Mouse (Mus musculus) MEL (cell line): ENCODE measurements around the gene Patz1. TPM values are rescaled to one million over a fixed set of nuclear protein-coding genes. Genes with fewer than 3 reads are reported as not detected.

Source experiments
- DNase-seq: peaks from one replicate; pipeline ENCODE4 v3.0.0; 2011; ENCODE audit warnings: low read depth, low spot score
- H3K27ac ChIP-seq: 2 replicates; pipeline ENCODE4 v1.5.1; 2012; ENCODE audit warnings: low read depth, mild to moderate bottlenecking, control low read depth, low read length, moderate library complexity; ENCODE audit not compliant: control insufficient read depth
- H3K27me3 ChIP-seq, 2 experiments: fragments of 150-350 bp in 1 of 2; sonication (generic) in 1 of 2; 2 replicates each; pipeline ENCODE4 v1.6.1; 2012; ENCODE audit warnings: low read length in 2 of 2, mild to moderate bottlenecking in 2 of 2, improper control_type of control experiment in 1 of 2, moderate library complexity in 1 of 2; ENCODE audit not compliant: insufficient read depth in 2 of 2, control insufficient read depth in 1 of 2
- H3K36me3 ChIP-seq, 2 experiments: 2 replicates each; pipeline ENCODE4 v1.6.1; 2012 to 2014; ENCODE audit warnings: low read length in 2 of 2, improper control_type of control experiment in 1 of 2, inconsistent platforms in 1 of 2, mild to moderate bottlenecking in 1 of 2; ENCODE audit not compliant: insufficient read depth in 2 of 2, control insufficient read depth in 1 of 2
- H3K4me1 ChIP-seq, 2 experiments: fragments of 150-350 bp in 1 of 2; sonication (generic) in 1 of 2; 2 replicates each; pipeline ENCODE4 v1.6.1; 2012; ENCODE audit warnings: low read length in 2 of 2, improper control_type of control experiment in 1 of 2, mild to moderate bottlenecking in 1 of 2; ENCODE audit not compliant: insufficient read depth in 2 of 2, control insufficient read depth in 1 of 2
- H3K4me3 ChIP-seq, 2 experiments: fragments of 150-350 bp in 1 of 2; sonication (generic) in 1 of 2; 2 replicates each; pipeline ENCODE4 v1.5.1; 2012; ENCODE audit warnings: low read depth in 2 of 2, low read length in 2 of 2, mild to moderate bottlenecking in 2 of 2, moderate library complexity in 2 of 2, control low read depth in 1 of 2, improper control_type of control experiment in 1 of 2; ENCODE audit not compliant: control insufficient read depth in 1 of 2, insufficient read depth in 1 of 2
- H3K79me2 ChIP-seq: 2 replicates; pipeline ENCODE4 v1.6.1; 2012; ENCODE audit warnings: mild to moderate bottlenecking, low read length, moderate library complexity; ENCODE audit not compliant: control insufficient read depth, poor library complexity, insufficient read depth
- H3K9ac ChIP-seq: 2 replicates; pipeline ENCODE4 v1.6.1; 2012; ENCODE audit warnings: low read depth, mild to moderate bottlenecking, control low read depth, low read length, moderate library complexity; ENCODE audit not compliant: control insufficient read depth, poor library complexity, severe bottlenecking
- H3K9me3 ChIP-seq: fragments of 150-350 bp; sonication (generic); replicated peaks from 2 replicates; pipeline ENCODE4 v1.6.1; 2012; ENCODE audit warnings: mild to moderate bottlenecking, low read length, improper control_type of control experiment, moderate library complexity; ENCODE audit not compliant: insufficient read depth
- CHD2 ChIP-seq: IDR thresholded peaks from 2 replicates; pipeline ENCODE4 v1.6.1; 2011; ENCODE audit warnings: low read length, improper control_type of control experiment
- CTCF ChIP-seq, 3 experiments: IDR thresholded peaks in 2 of 3; conservative IDR thresholded peaks in 1 of 3; 2 replicates each; pipeline ENCODE4 v1.5.1; 2011 to 2012; ENCODE audit warnings: low read length in 3 of 3, low read depth in 2 of 3, mild to moderate bottlenecking in 2 of 3, improper control_type of control experiment in 1 of 3, inconsistent platforms in 1 of 3, mixed read lengths in 1 of 3, moderate library complexity in 1 of 3; ENCODE audit not compliant: control insufficient read depth in 1 of 3, insufficient read depth in 1 of 3, poor library complexity in 1 of 3, severe bottlenecking in 1 of 3
- ELF1 ChIP-seq: IDR thresholded peaks from 2 replicates; pipeline ENCODE4 v1.6.1; 2014; ENCODE audit warnings: low read depth, mild to moderate bottlenecking, inconsistent platforms, low read length, improper control_type of control experiment, moderate library complexity
- EP300 ChIP-seq, 2 experiments: IDR thresholded peaks; 2 replicates each; pipeline ENCODE4 v1.6.1; 2011; ENCODE audit warnings: improper control_type of control experiment in 2 of 2, low read length in 2 of 2, low read depth in 1 of 2, mild to moderate bottlenecking in 1 of 2
- ETS1 ChIP-seq: IDR thresholded peaks from 2 replicates; pipeline ENCODE4 v1.6.1; 2012; ENCODE audit warnings: low read depth, mild to moderate bottlenecking, inconsistent platforms, low read length, improper control_type of control experiment, moderate library complexity
- GATA1 ChIP-seq: IDR thresholded peaks from 2 replicates; pipeline ENCODE4 v1.6.1; 2011; ENCODE audit warnings: low read depth, low read length, improper control_type of control experiment
- JUND ChIP-seq: IDR thresholded peaks from 2 replicates; pipeline ENCODE4 v1.6.1; 2011; ENCODE audit warnings: low read depth, mild to moderate bottlenecking, improper control_type of control experiment, low read length
- KAT2A ChIP-seq: conservative IDR thresholded peaks from 2 replicates; pipeline ENCODE4 v1.6.1; 2012; ENCODE audit warnings: low read depth, low read length, improper control_type of control experiment, inconsistent platforms
- MAFK ChIP-seq: IDR thresholded peaks from 2 replicates; pipeline ENCODE4 v1.6.1; 2011; ENCODE audit warnings: low read depth, mild to moderate bottlenecking, low read length, improper control_type of control experiment, borderline replicate concordance
- MAX ChIP-seq: IDR thresholded peaks from 2 replicates; pipeline ENCODE4 v1.6.1; 2011; ENCODE audit warnings: low read length, improper control_type of control experiment
- MAZ ChIP-seq: IDR thresholded peaks from 2 replicates; pipeline ENCODE4 v1.6.1; 2012; ENCODE audit warnings: low read depth, mild to moderate bottlenecking, inconsistent platforms, low read length, improper control_type of control experiment
- MEF2A ChIP-seq: IDR thresholded peaks from 2 replicates; pipeline ENCODE4 v1.6.1; 2014; ENCODE audit warnings: low read depth, mild to moderate bottlenecking, inconsistent platforms, low read length, improper control_type of control experiment; ENCODE audit not compliant: poor library complexity, insufficient replicate concordance, severe bottlenecking; ENCODE audit errors: extremely low read depth
- MYC ChIP-seq: IDR thresholded peaks from 2 replicates; pipeline ENCODE4 v1.6.1; 2011; ENCODE audit warnings: low read depth, mild to moderate bottlenecking, low read length, improper control_type of control experiment, moderate library complexity
- NELFE ChIP-seq: IDR thresholded peaks from 2 replicates; pipeline ENCODE4 v1.6.1; 2011; ENCODE audit warnings: low read depth, low read length, improper control_type of control experiment
- POLR2AphosphoS2 ChIP-seq: IDR thresholded peaks from 2 replicates; pipeline ENCODE4 v1.6.1; 2011; ENCODE audit warnings: low read length, improper control_type of control experiment
- TAL1 ChIP-seq: IDR thresholded peaks from 2 replicates; pipeline ENCODE4 v1.6.1; 2012; ENCODE audit warnings: mild to moderate bottlenecking, inconsistent platforms, low read length, moderate library complexity, mixed read lengths
- TBP ChIP-seq: IDR thresholded peaks from 2 replicates; pipeline ENCODE4 v1.8.0; 2011; ENCODE audit warnings: low read depth, low read length, improper control_type of control experiment
- UBTF ChIP-seq: IDR thresholded peaks from 2 replicates; pipeline ENCODE4 v1.6.1; 2012; ENCODE audit warnings: low read depth, mild to moderate bottlenecking, inconsistent platforms, low read length, improper control_type of control experiment, moderate library complexity, borderline replicate concordance; ENCODE audit not compliant: insufficient read depth
- ZKSCAN1 ChIP-seq: IDR thresholded peaks from 2 replicates; pipeline ENCODE4 v1.6.1; 2012; ENCODE audit warnings: low read depth, mild to moderate bottlenecking, inconsistent platforms, low read length, improper control_type of control experiment, moderate library complexity
- polyA plus RNA-seq, 2 experiments: library from polyadenylated mRNA; stranded (reverse) in 1 of 2; unstranded in 1 of 2; fragments of >175 nt in 1 of 2; fragments of >200 nt in 1 of 2; gene quantifications; 2 replicates each; pipeline versions ENCODE4 v1.2.1 to v1.2.4; 2012; ENCODE audit warnings: low replicate concordance in 2 of 2, low read depth in 1 of 2; ENCODE audit not compliant: insufficient read length in 2 of 2, insufficient read depth in 1 of 2, missing spikeins in 1 of 2
- total RNA-seq: library from RNA; depleted of rRNA; stranded (reverse); fragments of 300-350 nt; gene quantifications from 2 replicates; pipeline ENCODE4 v1.2.3, GENCODE M21; 2012

The Patz1 gene
- total and polyA plus RNA-seq, 3 experiments = 63.1 to 63.5 TPM; not detected in 1

- H3K27ac ChIP-seq = no peak overlapping the region
- no peak for TF ChIP-seq ETS1
- TF ChIP-seq POLR2AphosphoS2 = no peak
- no peak for TF ChIP-seq CTCF (IDR thresholded peaks at IDR 0.05 in 2 of 3, conservative IDR thresholded peaks at IDR 0.05 in 1 of 3; ENCODE audit: control insufficient read depth in 1 of 3, insufficient read depth in 1 of 3, low read depth in 2 of 3, low read length in 3 of 3, poor library complexity in 1 of 3, severe bottlenecking in 1 of 3)
- TF ChIP-seq JUND = no peak
- TF ChIP-seq MEF2A = no peak
- TF ChIP-seq NELFE = no peak
- TF ChIP-seq CHD2 = no peak
- TF ChIP-seq KAT2A = no peak
- TF ChIP-seq MAX = no peak
- TF ChIP-seq GATA1 = no peak
- no peak for TF ChIP-seq MAZ
- no peak for TF ChIP-seq TAL1
- no peak for TF ChIP-seq MYC
- no peak for TF ChIP-seq ELF1
- no peak for TF ChIP-seq TBP
- TF ChIP-seq MAFK = no peak
- no peak for TF ChIP-seq ZKSCAN1
- TF ChIP-seq, all 39 proteins: peak for 0
- no peak overlapping the region for H3K4me3 ChIP-seq
- H3K4me1 ChIP-seq = no peaks in the 10 kb centered on the region
- DNase-seq = peak; percentile 28
- H3K9me3 ChIP-seq = no peaks in the 10 kb centered on the region
- H3K9ac ChIP-seq = no peak overlapping the region
- no peaks in the 10 kb centered on the region for H3K27me3 ChIP-seq
- H3K36me3 ChIP-seq = peaks cover 0 to 50% of the 10 kb centered on the region in 2 experiments; a peak in 3 of 4 replicates
- H3K79me2 ChIP-seq = no peaks in the 10 kb centered on the region
Observed at GRCm38 (mm10) chr11:3247387-3247786, 41.3 kb upstream of the Patz1 start.

- TF ChIP-seq UBTF (no peak), NELFE (no peak), TAL1 (peak; percentile 32), EP300 (IDR thresholded peaks at IDR 0.05; ENCODE audit: low read depth in 1 of 2, low read length in 2 of 2) (no peak)
- TF ChIP-seq, all 39 proteins: peak for 1
- H3K36me3 ChIP-seq = peaks cover 21 to 63% of the 10 kb centered on the region in 2 experiments
- no peak overlapping the region for H3K9ac ChIP-seq
- H3K27me3 ChIP-seq = no peaks in the 10 kb centered on the region
- peaks cover 0 to 8% of the 10 kb centered on the region in 2 experiments; a peak in 2 of 4 replicates for H3K4me1 ChIP-seq
- no peak overlapping the region for H3K27ac ChIP-seq
- H3K4me3 ChIP-seq = no peak overlapping the region
- DNase-seq = no peak
- H3K9me3 ChIP-seq = no peaks in the 10 kb centered on the region
- H3K79me2 ChIP-seq = peaks cover 15% of the 10 kb centered on the region
Observed at GRCm38 (mm10) chr11:3259537-3259936, 29.1 kb upstream of the Patz1 start.
